Mouse (Mus musculus): ENCODE measurements at regions not wholly inside any gene's neighbourhood (a gene's known extent, or its start where the extent isn't known, plus 50 kb on each side); places are given as distances from the start of the nearest gene placed in this dataset.

DNA sequence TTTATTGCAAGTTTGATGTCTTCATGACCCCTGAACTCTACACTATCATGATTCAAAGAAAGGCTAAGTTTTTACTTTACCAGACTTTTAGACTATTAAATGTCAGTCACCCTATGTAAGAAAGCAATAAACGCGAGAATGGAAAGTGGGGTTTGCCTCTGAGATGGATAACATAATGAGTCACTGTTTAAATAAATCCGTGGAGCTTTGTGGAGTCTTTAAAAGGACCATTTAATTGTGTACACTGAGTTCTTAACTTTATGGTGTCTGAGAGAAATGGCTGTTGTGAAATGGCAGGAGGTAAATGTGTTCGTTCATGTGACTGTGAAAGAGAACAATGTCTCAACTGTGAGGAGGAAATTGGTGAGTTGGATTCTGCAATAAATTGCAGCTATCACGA lies 122.2 kb upstream of the Myo3a start:
- no peaks in the 10 kb centered on the region for H3K9me3 ChIP-seq (replicated peaks; ENCODE audit: control insufficient read depth, low read length)
- H3K4me2 ChIP-seq: no peak overlapping the region
- no peaks in the 10 kb centered on the region for H3K27me3 ChIP-seq (ENCODE audit: control insufficient read depth, insufficient read depth, low read length)
- no peak overlapping the region for H3K4me3 ChIP-seq (ENCODE audit: low read depth, low read length)
- no peaks in the 10 kb centered on the region for H3K4me1 ChIP-seq (ENCODE audit: control insufficient read depth, insufficient read depth, low read length)
- H3K36me3 ChIP-seq (ENCODE audit: control insufficient read depth, insufficient read depth, low read length): no peaks in the 10 kb centered on the region
- ATAC-seq (replicated peaks; ENCODE audit: insufficient number of reproducible peaks, low FRiP score, low TSS enrichment): no peak
- 58% methylated on average over 5 of the region's 5 CpGs for WGBS (ENCODE audit: insufficient replicate concordance)
- no peak overlapping the region for H3K27ac ChIP-seq (ENCODE audit: low read depth, low read length)
- no peak overlapping the region for H3K9ac ChIP-seq (ENCODE audit: low read depth, low read length)

DNA sequence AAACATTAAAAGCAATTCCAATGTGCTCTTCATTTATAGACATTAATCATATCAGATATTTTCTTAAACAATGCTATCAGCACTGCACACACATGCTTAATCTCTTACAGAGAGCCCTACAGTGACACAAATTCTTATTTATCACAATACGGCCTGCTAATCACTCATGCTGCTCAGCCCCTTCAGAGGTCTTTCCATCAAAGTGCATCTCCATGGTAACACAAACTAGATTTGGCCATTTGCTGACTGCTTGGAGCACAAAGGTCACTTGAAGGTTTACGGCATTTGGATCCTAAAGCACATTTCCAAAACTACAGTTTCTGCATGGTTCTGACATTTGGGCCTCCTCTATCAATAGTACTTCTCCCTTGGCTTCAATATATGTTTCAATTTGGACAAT lies 77.6 kb upstream of the Myo3a start:
- Histone ChIP-seq H3K27ac (ENCODE audit: low read depth, low read length) (no peak overlapping the region), H3K36me3 (ENCODE audit: control insufficient read depth, insufficient read depth, low read length) (no peaks in the 10 kb centered on the region), H3K4me3 (ENCODE audit: low read depth, low read length) (no peak overlapping the region), H3K9me3 (replicated peaks; ENCODE audit: control insufficient read depth, low read length) (no peaks in the 10 kb centered on the region), H3K4me2 (no peak overlapping the region), H3K27me3 (ENCODE audit: control insufficient read depth, insufficient read depth, low read length) (no peaks in the 10 kb centered on the region), H3K9ac (ENCODE audit: low read depth, low read length) (no peak overlapping the region), H3K4me1 (ENCODE audit: control insufficient read depth, insufficient read depth, low read length) (no peaks in the 10 kb centered on the region)
- no peak for ATAC-seq (replicated peaks; ENCODE audit: insufficient number of reproducible peaks, low FRiP score, low TSS enrichment)
- 41% methylated on average over 2 of the region's 2 CpGs for WGBS (ENCODE audit: insufficient replicate concordance)

DNA sequence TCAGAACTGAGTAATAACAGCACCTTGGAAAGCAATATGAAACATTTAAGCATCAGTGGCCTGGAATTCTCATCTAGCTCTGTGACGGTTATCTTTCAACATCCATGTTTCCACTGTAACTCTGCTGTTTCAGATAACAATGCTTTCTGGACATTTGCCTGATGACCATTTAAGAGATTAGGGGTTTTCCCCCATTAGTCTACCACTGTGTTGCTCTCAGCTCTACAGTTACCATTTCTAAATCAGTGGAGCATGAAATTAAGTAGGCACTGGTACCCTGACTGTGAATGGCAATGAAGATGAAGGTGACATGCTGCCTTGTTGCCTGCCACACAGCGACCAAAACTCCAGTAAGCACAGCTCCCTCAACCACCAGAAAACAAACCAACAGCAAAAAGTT lies 70.7 kb upstream of the Myo3a start:
- Histone ChIP-seq H3K36me3 (ENCODE audit: control insufficient read depth, insufficient read depth, low read length) (no peaks in the 10 kb centered on the region), H3K4me3 (ENCODE audit: low read depth, low read length) (no peak overlapping the region), H3K27ac (ENCODE audit: low read depth, low read length) (no peak overlapping the region), H3K27me3 (ENCODE audit: control insufficient read depth, insufficient read depth, low read length) (no peaks in the 10 kb centered on the region), H3K9me3 (replicated peaks; ENCODE audit: control insufficient read depth, low read length) (no peaks in the 10 kb centered on the region), H3K9ac (ENCODE audit: low read depth, low read length) (no peak overlapping the region), H3K4me2 (no peak overlapping the region), H3K4me1 (ENCODE audit: control insufficient read depth, insufficient read depth, low read length) (no peaks in the 10 kb centered on the region)
- ATAC-seq (replicated peaks; ENCODE audit: insufficient number of reproducible peaks, low FRiP score, low TSS enrichment): no peak
- WGBS (ENCODE audit: insufficient replicate concordance): 64% methylated on average over 2 of the region's 2 CpGs

DNA sequence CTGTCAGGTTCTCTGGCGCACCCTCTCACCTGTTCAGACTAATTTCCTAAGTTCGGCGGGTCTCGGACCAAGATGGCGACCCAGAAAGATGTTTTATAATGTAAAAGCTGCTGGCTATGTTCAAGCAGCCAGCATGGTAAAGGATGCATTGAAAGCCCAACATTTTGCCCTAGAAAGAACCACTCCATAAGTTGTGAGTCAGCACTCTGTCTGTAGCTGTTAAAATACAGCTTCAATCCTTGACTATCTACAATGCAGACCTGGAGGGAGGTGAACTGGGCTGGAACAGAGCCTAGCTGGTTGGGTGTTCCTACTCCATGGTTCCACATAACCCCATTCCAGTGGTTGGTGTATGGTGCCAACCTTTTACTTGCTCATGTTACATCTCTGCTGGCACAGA lies 61.9 kb upstream of the Myo3a start:
- H3K4me1 ChIP-seq (ENCODE audit: control insufficient read depth, insufficient read depth, low read length): no peaks in the 10 kb centered on the region

DNA sequence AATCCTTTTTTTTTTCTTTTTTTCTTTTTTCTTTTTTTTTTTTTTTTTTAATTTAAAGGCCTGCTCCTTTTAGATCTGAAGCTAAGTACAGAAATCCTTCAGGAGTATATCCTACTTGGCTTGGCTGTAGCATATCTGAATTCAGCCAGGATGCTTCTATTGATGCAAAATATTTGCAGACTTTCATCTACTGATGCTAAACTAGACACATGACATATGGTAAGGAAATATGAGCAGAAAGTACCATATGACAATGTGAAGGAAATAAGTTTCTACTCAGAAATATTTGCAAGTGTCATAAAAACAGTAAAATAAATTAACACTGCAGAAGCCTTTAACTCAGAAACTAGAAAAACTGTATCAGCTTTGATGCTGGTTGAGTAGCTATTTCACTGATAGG lies 61.4 kb upstream of the Myo3a start:
- no peaks in the 10 kb centered on the region for H3K36me3 ChIP-seq (ENCODE audit: control insufficient read depth, insufficient read depth, low read length)
- no peak overlapping the region for H3K27ac ChIP-seq (ENCODE audit: low read depth, low read length)
- H3K27me3 ChIP-seq (ENCODE audit: control insufficient read depth, insufficient read depth, low read length): no peaks in the 10 kb centered on the region
- H3K4me1 ChIP-seq (ENCODE audit: control insufficient read depth, insufficient read depth, low read length): no peaks in the 10 kb centered on the region
- H3K4me2 ChIP-seq: no peak overlapping the region
- no peaks in the 10 kb centered on the region for H3K9me3 ChIP-seq (replicated peaks; ENCODE audit: control insufficient read depth, low read length)
- ATAC-seq (replicated peaks; ENCODE audit: insufficient number of reproducible peaks, low FRiP score, low TSS enrichment): no peak
- no peak overlapping the region for H3K4me3 ChIP-seq (ENCODE audit: low read depth, low read length)
- H3K9ac ChIP-seq (ENCODE audit: low read depth, low read length): no peak overlapping the region

More for the DNA sequence above, 61.9 kb upstream of the Myo3a start:
- no peak for ATAC-seq (replicated peaks; ENCODE audit: insufficient number of reproducible peaks, low FRiP score, low TSS enrichment)
- H3K4me2 ChIP-seq: no peak overlapping the region
- no peak overlapping the region for H3K9ac ChIP-seq (ENCODE audit: low read depth, low read length)
- H3K36me3 ChIP-seq (ENCODE audit: control insufficient read depth, insufficient read depth, low read length): no peaks in the 10 kb centered on the region
- H3K4me3 ChIP-seq (ENCODE audit: low read depth, low read length): no peak overlapping the region
- WGBS (ENCODE audit: insufficient replicate concordance): 82% methylated on average over 5 of the region's 5 CpGs
- H3K9me3 ChIP-seq (replicated peaks; ENCODE audit: control insufficient read depth, low read length): no peaks in the 10 kb centered on the region
- H3K27me3 ChIP-seq (ENCODE audit: control insufficient read depth, insufficient read depth, low read length): no peaks in the 10 kb centered on the region
- H3K27ac ChIP-seq (ENCODE audit: low read depth, low read length): no peak overlapping the region
